Mouse (Mus musculus): Measurements from ENCODE around the gene Elane. TPM values are rescaled to one million over a fixed set of nuclear protein-coding genes. Genes with fewer than 3 reads are reported as not detected.
"Not testable (repeated sequence)": the region's sequence is repeated elsewhere in the genome, so short reads cannot be mapped to it uniquely, and the experiment has no call there.

The Elane gene
- polyA plus RNA-seq, 1 experiment from 2014 or later, result 0.25 TPM

- 68% methylated on average over 3 of the region's 3 CpGs for WGBS
- not testable (repeated sequence) for ATAC-seq (ENCODE audit: extremely low read depth, insufficient number of reproducible peaks, low FRiP score, low TSS enrichment); H3K4me3 ChIP-seq; H3K27ac ChIP-seq (replicated peaks); H3K36me3 ChIP-seq; H3K9me3 ChIP-seq; H3K9ac ChIP-seq; H3K4me2 ChIP-seq
- Histone ChIP-seq H3K27me3 (replicated peaks) (peaks cover 46% of the 10 kb centered on the region), H3K4me1 (peaks cover 32% of the 10 kb centered on the region)
These were observed 1.1 kb upstream of the Elane start for GRCm38 (mm10) chr10:79884938-79885337.

DNA sequence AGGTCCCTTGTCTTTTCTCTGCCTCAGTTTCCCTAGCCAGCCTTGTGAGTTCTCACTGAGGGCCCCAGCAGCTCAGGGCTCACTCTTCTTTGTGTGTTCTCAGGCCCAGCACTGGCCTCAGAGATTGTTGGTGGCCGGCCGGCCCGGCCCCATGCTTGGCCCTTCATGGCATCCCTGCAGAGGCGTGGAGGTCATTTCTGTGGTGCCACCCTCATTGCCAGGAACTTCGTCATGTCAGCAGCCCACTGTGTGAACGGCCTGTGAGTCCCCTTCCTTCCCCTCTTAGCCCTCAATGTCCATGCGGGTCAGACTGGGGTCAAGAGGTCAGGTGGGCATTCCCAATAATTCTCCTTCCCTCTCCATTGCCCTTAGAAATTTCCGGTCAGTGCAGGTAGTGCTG lies 564 bp downstream of the Elane start:
- WGBS, result 62% methylated on average over 8 of the region's 8 CpGs
- no peak overlapping the region for H3K9ac ChIP-seq
- H3K36me3 ChIP-seq, result no peaks in the 10 kb centered on the region
- H3K4me1 ChIP-seq, result peaks cover 20% of the 10 kb centered on the region
- H3K27me3 ChIP-seq (replicated peaks), result peaks cover 38% of the 10 kb centered on the region
- no peak overlapping the region for H3K27ac ChIP-seq (replicated peaks)
- H3K4me3 ChIP-seq, result no peak overlapping the region
- H3K4me2 ChIP-seq, result no peak overlapping the region
- ATAC-seq (ENCODE audit: extremely low read depth, insufficient number of reproducible peaks, low FRiP score, low TSS enrichment), result no peak
- no peaks in the 10 kb centered on the region for H3K9me3 ChIP-seq

GRCm38 (mm10) chr10:79889386-79889785 lies 3.3 kb downstream of the Elane start:
- ATAC-seq (ENCODE audit: extremely low read depth, insufficient number of reproducible peaks, low FRiP score, low TSS enrichment), result no peak
- H3K27me3 ChIP-seq (replicated peaks), result peaks cover 19% of the 10 kb centered on the region

DNA sequence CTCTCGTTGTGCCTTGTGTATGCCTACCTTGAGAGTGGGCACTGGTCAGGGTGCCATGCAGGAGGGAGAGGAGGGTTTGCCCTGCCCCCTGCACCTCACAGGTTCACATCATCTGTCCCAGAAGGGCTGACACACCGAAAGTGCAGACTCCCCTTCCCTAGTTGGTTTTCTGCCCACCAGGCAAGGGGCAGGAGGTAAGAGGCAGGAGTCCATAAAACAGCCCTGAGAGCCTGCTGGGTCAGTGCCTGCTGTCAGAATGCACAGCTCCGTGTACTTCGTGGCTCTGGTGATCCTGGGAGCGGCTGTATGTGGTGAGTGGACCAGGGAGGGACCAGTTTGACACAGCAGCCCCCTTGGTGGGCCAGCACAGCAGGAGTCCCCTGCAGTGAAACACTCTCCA lies 4.6 kb downstream of the Elane start, which contains the start of gene Cfd:
TSS of gene Cfd (plus strand) at position 184 of the 400 bp plus-strand sequence.
- Histone ChIP-seq H3K9ac (no peak within 1 kb of the TSS), H3K9me3 (no peaks in the 10 kb centered on the region), H3K4me3 (no peak within 1 kb of the TSS), H3K4me1 (peaks cover 7% of the 10 kb centered on the region; the same call in 1 of the 2 replicates), H3K4me2 (no peak within 1 kb of the TSS), H3K27ac (replicated peaks) (no peak within 1 kb of the TSS), H3K27me3 (replicated peaks) (peaks cover 19% of the 10 kb centered on the region), H3K36me3 (peaks cover 15% of the 10 kb centered on the region)
- WGBS, result 39% methylated on average over 5 of the region's 5 CpGs
- no peak for ATAC-seq (ENCODE audit: extremely low read depth, insufficient number of reproducible peaks, low FRiP score, low TSS enrichment)

More at GRCm38 (mm10) chr10:79889386-79889785, 3.3 kb downstream of the Elane start:
- Histone ChIP-seq H3K4me3 (no peak overlapping the region), H3K9me3 (no peaks in the 10 kb centered on the region), H3K9ac (no peak overlapping the region), H3K4me1 (peaks cover 10% of the 10 kb centered on the region), H3K27ac (replicated peaks) (no peak overlapping the region), H3K4me2 (no peak overlapping the region), H3K36me3 (peaks cover 4% of the 10 kb centered on the region; the same call in 1 of the 2 replicates)
- WGBS, result 78% methylated on average over 2 of the region's 2 CpGs

DNA sequence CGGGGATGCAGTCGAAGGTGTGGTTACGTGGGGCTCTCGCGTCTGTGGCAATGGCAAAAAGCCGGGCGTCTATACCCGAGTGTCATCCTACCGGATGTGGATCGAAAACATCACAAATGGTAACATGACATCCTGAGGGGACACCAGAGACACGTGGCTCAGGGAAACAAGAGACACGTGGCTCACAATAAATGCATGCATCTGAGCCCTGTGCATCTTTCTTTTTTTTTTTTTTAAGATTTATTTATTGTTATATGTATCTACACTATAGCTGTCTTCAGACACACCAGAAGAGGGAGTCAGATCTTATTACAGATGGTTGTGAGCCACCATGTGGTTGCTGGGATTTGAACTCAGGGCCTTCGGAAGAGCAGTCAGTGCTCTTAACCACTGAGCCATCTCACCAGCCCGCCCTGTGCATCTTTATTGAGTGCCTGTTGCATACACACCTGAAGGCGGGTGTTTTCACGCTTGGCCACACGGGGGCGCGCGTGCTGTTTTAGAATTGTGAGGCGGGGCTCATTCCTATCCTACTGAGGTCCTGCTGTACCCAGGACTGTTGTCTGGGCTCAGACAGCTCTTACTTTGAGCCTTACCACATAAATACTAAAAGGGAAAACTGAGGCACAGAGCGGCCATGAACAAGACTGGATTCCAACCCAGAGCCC lies 6.5 kb downstream of the Elane start:
- not testable (repeated sequence) for ATAC-seq (ENCODE audit: extremely low read depth, insufficient number of reproducible peaks, low FRiP score, low TSS enrichment)
- 0 out of 2 replicates have a peak overlapping the region, but pooled peaks have one; percentile 5 for H3K9ac ChIP-seq

DNA sequence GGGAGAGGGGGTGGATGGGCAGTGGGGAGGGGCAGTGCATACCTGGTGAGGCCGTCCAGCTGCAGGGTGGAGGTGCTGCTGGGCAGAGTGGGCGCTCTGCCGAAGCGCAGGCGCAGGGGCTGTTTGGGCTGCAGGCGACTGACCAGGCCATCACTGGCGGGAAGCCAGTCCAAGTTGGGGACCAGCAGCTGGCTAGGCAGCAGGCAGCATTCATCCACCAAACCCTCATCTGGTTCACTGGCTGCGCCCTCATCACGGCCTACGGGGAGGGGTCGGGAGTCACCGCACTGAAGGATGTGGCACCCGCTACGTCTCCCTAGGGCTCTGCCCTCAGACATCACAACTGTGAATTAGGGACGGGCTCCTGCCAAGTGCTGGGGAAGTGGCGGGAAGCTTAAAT lies 10.3 kb downstream of the Elane start:
- Histone ChIP-seq H3K9me3 (no peaks in the 10 kb centered on the region), H3K9ac (no peak overlapping the region), H3K4me1 (peaks cover 7% of the 10 kb centered on the region; the same call in 1 of the 2 replicates), H3K4me3 (no peak overlapping the region), H3K27me3 (replicated peaks) (peaks cover 3% of the 10 kb centered on the region; the same call in 1 of the 2 replicates), H3K4me2 (no peak overlapping the region), H3K36me3 (peaks cover 69% of the 10 kb centered on the region), H3K27ac (replicated peaks) (no peak overlapping the region)
- ATAC-seq (ENCODE audit: extremely low read depth, insufficient number of reproducible peaks, low FRiP score, low TSS enrichment), result no peak
- 88% methylated on average over 16 of the region's 16 CpGs for whole genome bisulfite sequencing

More for the DNA sequence above, 6.5 kb downstream of the Elane start:
- H3K4me1 ChIP-seq; H3K4me2 ChIP-seq; H3K4me3 ChIP-seq; H3K27ac ChIP-seq (replicated peaks); H3K9me3 ChIP-seq: not testable (repeated sequence)
- Histone ChIP-seq H3K36me3 (peaks cover 34% of the 10 kb centered on the region), H3K27me3 (replicated peaks) (peaks cover 12% of the 10 kb centered on the region)
- WGBS, result 41% methylated on average over 22 of the region's 22 CpGs

GRCm38 (mm10) chr10:79896814-79897213 lies 10.8 kb downstream of the Elane start:
- no peaks in the 10 kb centered on the region; the same call in 1 of the 2 replicates for H3K27me3 ChIP-seq (replicated peaks)
- H3K4me1 ChIP-seq, result peaks cover 7% of the 10 kb centered on the region; the same call in 1 of the 2 replicates
- no peaks in the 10 kb centered on the region for H3K9me3 ChIP-seq
- no peak overlapping the region for H3K27ac ChIP-seq (replicated peaks)
- ATAC-seq (ENCODE audit: extremely low read depth, insufficient number of reproducible peaks, low FRiP score, low TSS enrichment), result no peak
- no peak overlapping the region for H3K4me2 ChIP-seq
- H3K9ac ChIP-seq, result no peak overlapping the region
- peaks cover 74% of the 10 kb centered on the region for H3K36me3 ChIP-seq
- WGBS, result 83% methylated on average over 13 of the region's 13 CpGs
- no peak overlapping the region for H3K4me3 ChIP-seq

DNA sequence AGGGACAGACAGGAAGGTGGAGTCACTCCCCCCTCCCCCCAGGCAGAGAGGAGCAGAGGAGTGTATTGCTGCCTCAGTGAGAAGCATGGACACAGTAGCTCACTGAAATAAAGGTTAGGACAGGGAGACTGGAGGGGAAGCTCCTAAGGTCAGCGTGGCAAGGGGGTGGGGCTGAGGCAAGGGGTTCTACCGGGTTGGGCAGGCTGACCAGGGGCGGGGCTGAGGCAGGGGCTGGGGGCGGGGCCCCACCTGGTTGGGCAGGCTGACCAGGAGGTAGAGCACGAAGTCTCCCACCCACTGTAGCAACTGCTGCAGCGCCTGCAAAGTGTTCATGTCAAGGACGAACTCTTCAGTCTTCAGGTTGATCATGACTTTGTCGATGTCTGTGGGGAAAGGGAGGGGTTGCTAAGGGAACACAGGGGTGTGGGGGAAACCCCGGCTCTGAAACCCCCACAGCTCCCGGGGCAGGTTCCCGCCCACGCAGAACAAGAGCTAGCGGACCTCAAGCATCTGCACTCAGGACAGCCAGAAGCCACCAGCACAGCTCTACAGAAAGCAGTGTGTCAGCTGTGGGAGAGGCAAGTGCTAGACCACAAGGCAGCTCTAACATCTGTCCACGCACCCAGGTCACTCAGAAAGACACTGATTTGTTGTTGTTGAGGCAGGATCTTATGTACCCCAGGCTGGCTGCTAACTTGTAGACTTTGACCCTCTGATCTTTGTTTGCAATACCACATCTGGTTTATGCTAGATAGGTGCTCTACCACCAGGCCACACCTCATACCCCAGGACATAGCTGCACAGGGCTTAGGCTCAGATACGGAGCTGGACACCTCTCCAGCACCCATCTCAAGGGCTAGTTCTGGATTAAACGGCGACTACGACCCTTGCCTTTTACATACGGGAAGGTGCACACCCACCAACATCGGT lies 11.5 kb downstream of the Elane start:
- Histone ChIP-seq H3K4me2 (no peak overlapping the region), H3K27ac (replicated peaks) (no peak overlapping the region), H3K9me3 (no peaks in the 10 kb centered on the region), H3K9ac (no peak overlapping the region), H3K27me3 (replicated peaks) (no peaks in the 10 kb centered on the region), H3K4me3 (no peak overlapping the region), H3K36me3 (peaks cover 81% of the 10 kb centered on the region), H3K4me1 (peaks cover 7% of the 10 kb centered on the region; the same call in 1 of the 2 replicates)
- ATAC-seq (ENCODE audit: extremely low read depth, insufficient number of reproducible peaks, low FRiP score, low TSS enrichment), result no peak
- WGBS, result 48% methylated on average over 20 of the region's 20 CpGs

DNA sequence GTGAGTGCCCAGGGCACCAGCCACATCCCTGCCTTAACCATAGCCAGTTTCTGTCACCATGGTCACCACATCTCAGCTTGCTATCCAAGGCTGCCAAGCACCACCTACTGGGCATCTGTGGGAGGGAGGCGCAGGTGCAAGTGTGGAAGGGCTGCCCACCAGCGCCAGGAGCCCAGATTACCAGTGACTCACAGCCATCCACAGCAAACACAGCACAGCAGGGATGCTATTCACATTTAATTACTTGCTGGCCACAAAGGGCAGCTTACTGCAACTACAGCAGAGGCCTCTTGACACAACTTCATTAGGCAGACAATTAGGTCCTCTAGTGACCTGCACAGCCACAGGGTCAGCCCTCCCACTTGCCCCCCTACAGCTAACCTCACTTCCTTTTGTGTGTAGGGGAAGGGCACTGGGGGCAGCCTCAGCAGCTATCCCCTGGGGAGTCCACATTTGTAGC lies 14.9 kb downstream of the Elane start:
- no peak overlapping the region for H3K9ac ChIP-seq
- H3K36me3 ChIP-seq, result peaks cover 97% of the 10 kb centered on the region
- no peak for ATAC-seq (ENCODE audit: extremely low read depth, insufficient number of reproducible peaks, low FRiP score, low TSS enrichment)
- no peaks in the 10 kb centered on the region for H3K4me1 ChIP-seq
- no peaks in the 10 kb centered on the region for H3K27me3 ChIP-seq (replicated peaks)
- H3K27ac ChIP-seq (replicated peaks), result no peak overlapping the region
- WGBS, result 83% methylated on average over 2 of the region's 2 CpGs
- no peak overlapping the region for H3K4me3 ChIP-seq
- H3K9me3 ChIP-seq, result no peaks in the 10 kb centered on the region
- no peak overlapping the region for H3K4me2 ChIP-seq

DNA sequence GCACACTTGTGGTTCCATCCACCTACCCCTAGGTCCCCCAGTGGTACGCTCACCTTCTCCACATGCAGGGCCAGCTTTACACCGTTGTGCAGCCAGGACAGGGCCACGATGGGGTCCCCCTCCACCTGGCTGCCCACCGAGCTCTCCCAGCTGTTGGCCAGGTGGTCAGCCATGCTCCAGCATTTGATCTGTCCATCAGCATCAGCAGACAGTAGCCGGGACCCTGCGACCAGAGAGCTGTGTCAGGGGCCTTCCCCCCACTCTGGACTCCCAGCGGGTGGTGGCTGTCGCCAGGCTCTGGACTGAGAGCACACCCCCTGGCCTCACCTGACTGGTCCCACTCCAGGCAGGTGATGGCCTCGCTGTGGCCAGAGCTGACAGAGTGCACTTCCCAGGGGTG lies 20.7 kb downstream of the Elane start:
- WGBS, result 94% methylated on average over 9 of the region's 9 CpGs
- Histone ChIP-seq H3K4me2 (no peak overlapping the region), H3K36me3 (peaks cover 70% of the 10 kb centered on the region), H3K4me3 (no peak overlapping the region), H3K27ac (replicated peaks) (no peak overlapping the region), H3K4me1 (peaks cover 15% of the 10 kb centered on the region), H3K27me3 (replicated peaks) (no peaks in the 10 kb centered on the region), H3K9ac (no peak overlapping the region), H3K9me3 (no peaks in the 10 kb centered on the region)
- no peak for ATAC-seq (ENCODE audit: extremely low read depth, insufficient number of reproducible peaks, low FRiP score, low TSS enrichment)

- H3K27ac ChIP-seq (replicated peaks), result no peak overlapping the region
- ATAC-seq (ENCODE audit: extremely low read depth, insufficient number of reproducible peaks, low FRiP score, low TSS enrichment), result no peak
- H3K9ac ChIP-seq, result peak overlapping the region; percentile 5; the same call in 1 of the 2 replicates
- H3K4me1 ChIP-seq, result peaks cover 15% of the 10 kb centered on the region
- no peaks in the 10 kb centered on the region for H3K9me3 ChIP-seq
- H3K4me2 ChIP-seq, result peak overlapping the region; percentile 68; the same call in 1 of the 2 replicates
- WGBS, result 91% methylated on average over 10 of the region's 10 CpGs
- H3K4me3 ChIP-seq, result peak overlapping the region; percentile 71; the same call in 1 of the 2 replicates
- no peaks in the 10 kb centered on the region for H3K27me3 ChIP-seq (replicated peaks)
- peaks cover 70% of the 10 kb centered on the region for H3K36me3 ChIP-seq
These were observed 21.4 kb downstream of the Elane start for GRCm38 (mm10) chr10:79907415-79907814.
